Mouse (Mus musculus) MEL (cell line): ENCODE measurements around the gene Ltk.

Experiments used
- EP300 ChIP-seq, 2 experiments: IDR thresholded peaks; 2 replicates each; pipeline ENCODE4 v1.6.1; 2011; ENCODE audit warnings: improper control_type of control experiment in 2 of 2, low read length in 2 of 2, low read depth in 1 of 2, mild to moderate bottlenecking in 1 of 2
- POLR2A ChIP-seq, 2 experiments: IDR thresholded peaks; 2 replicates each; pipeline ENCODE4 v1.6.1; 2011 to 2012; ENCODE audit warnings: low read length in 2 of 2, mild to moderate bottlenecking in 2 of 2, control low read depth in 1 of 2, improper control_type of control experiment in 1 of 2, low read depth in 1 of 2, moderate library complexity in 1 of 2; ENCODE audit not compliant: control insufficient read depth in 1 of 2, insufficient read depth in 1 of 2, poor library complexity in 1 of 2
- ZNF384 ChIP-seq: IDR thresholded peaks from 2 replicates; pipeline ENCODE4 v1.6.1; 2012; ENCODE audit warnings: low read depth, mild to moderate bottlenecking, inconsistent platforms, low read length, improper control_type of control experiment

- TF ChIP-seq EP300 (IDR thresholded peaks at IDR 0.05; ENCODE audit: low read depth in 1 of 2, low read length in 2 of 2): no peak
- TF ChIP-seq POLR2A (IDR thresholded peaks at IDR 0.05; ENCODE audit: control insufficient read depth in 1 of 2, insufficient read depth in 1 of 2, low read depth in 1 of 2, low read length in 2 of 2, poor library complexity in 1 of 2): no peak
- no peak for TF ChIP-seq ZNF384
Observed at GRCm38 (mm10) chr2:119745281-119745680, 14.9 kb downstream of the Ltk start.
